8 mouse cellular contexts compared by ENCODE assay signal in the genomic region with DNA sequence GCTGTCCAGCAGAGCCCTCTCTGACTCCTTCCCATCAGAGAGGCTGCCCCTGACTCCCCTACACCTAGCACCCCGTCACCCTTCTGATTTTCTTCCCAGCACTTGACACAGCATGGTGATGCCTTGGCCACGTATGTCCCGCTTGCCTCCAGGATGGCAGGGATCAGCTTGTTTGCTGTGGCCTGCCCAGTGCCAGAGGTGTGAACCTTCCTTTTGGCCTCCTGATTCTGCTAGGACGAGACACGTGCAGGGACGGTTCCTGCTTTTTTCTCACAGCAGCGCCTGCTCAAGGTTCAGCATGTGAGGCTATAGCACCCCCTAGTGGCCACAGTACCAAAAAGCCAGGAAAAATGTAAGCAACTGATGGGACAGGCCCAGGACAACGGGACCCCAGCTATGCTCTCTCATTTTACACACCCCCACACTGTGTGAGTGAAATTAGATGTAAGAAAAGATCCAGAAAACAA.
DNase-seq lines count a peak whose midpoint lies in the region; ATAC-seq and TF ChIP-seq lines count a peak whose summit lies in the region.

No protein-coding gene starts in this region.

- H3K4me2 ChIP-seq in heart, embryonic 15.5 days = peak overlapping the region; percentile 48; the same call in 1 of the 2 replicates
- peak overlapping the region; percentile 45 for H3K4me2 ChIP-seq in liver, embryonic 13.5 days
- H3K4me2 ChIP-seq in stomach, embryonic 15.5 days = peak overlapping the region; percentile 49

- TF ChIP-seq CTCF in C2C12 (IDR thresholded peaks at IDR 0.05; ENCODE audit: control insufficient read depth, insufficient read depth, insufficient read length) = peak; percentile 51

- H3K4me3 ChIP-seq in C2C12 (ENCODE audit: insufficient read depth, poor library complexity, severe bottlenecking) = no peak overlapping the region
- H3K4me3 ChIP-seq in heart, embryonic 15.5 days = no peak overlapping the region
- 0 out of 2 replicates have a peak overlapping the region, but pooled peaks have one; percentile 6 for H3K4me3 ChIP-seq in liver, embryonic 13.5 days (replicated peaks)
- H3K4me3 ChIP-seq in stomach, embryonic 15.5 days (replicated peaks) = no peak overlapping the region

- H3K27ac ChIP-seq in heart, embryonic 15.5 days = no peak overlapping the region
- no peak overlapping the region for H3K27ac ChIP-seq in liver, embryonic 13.5 days
- H3K27ac ChIP-seq in stomach, embryonic 15.5 days = no peak overlapping the region

- no peak overlapping the region for H3ac ChIP-seq in C2C12 (ENCODE audit: control insufficient read depth, insufficient read length, low read depth)

- H3K9ac ChIP-seq in heart, embryonic 15.5 days = no peak overlapping the region
- no peak overlapping the region for H3K9ac ChIP-seq in liver, embryonic 13.5 days
- no peak overlapping the region for H3K9ac ChIP-seq in stomach, embryonic 15.5 days

- peak; percentile 67 for DNase-seq in brain, embryonic 18.5 days (ENCODE audit: low read depth, low spot score)
- peak; percentile 87 for DNase-seq in kidney, postnatal 14 days
- peak; percentile 51 for DNase-seq in liver, embryonic 13.5 days
- peak; percentile 89 for DNase-seq in neural tube, embryonic 10.5 days (ENCODE audit: extremely low spot score, low spot score)

- no peaks in the 10 kb centered on the region for H3K9me3 ChIP-seq in heart, embryonic 15.5 days (replicated peaks)
- H3K9me3 ChIP-seq in liver, embryonic 13.5 days (replicated peaks) = no peaks in the 10 kb centered on the region
- H3K9me3 ChIP-seq in stomach, embryonic 15.5 days = no peaks in the 10 kb centered on the region

- peaks cover 33% of the 10 kb centered on the region for H3K4me1 ChIP-seq in heart, embryonic 15.5 days (replicated peaks)
- peaks cover 18% of the 10 kb centered on the region for H3K4me1 ChIP-seq in liver, embryonic 13.5 days (replicated peaks)
- H3K4me1 ChIP-seq in stomach, embryonic 15.5 days = peaks cover 8% of the 10 kb centered on the region

- no peaks in the 10 kb centered on the region for H3K79me3 ChIP-seq in C2C12 (ENCODE audit: low read depth)

- no peaks in the 10 kb centered on the region for H3K36me3 ChIP-seq in C2C12 (ENCODE audit: control insufficient read depth, insufficient read depth)
- H3K36me3 ChIP-seq in heart, embryonic 15.5 days = no peaks in the 10 kb centered on the region
- no peaks in the 10 kb centered on the region for H3K36me3 ChIP-seq in liver, embryonic 13.5 days
- no peaks in the 10 kb centered on the region for H3K36me3 ChIP-seq in stomach, embryonic 15.5 days

- 7% methylated on average over 8 of the region's 8 CpGs for WGBS in heart, embryonic 15.5 days
- 11% methylated on average over 8 of the region's 8 CpGs for WGBS in liver, embryonic 13.5 days (ENCODE audit: insufficient replicate concordance)
- 7% methylated on average over 8 of the region's 8 CpGs for WGBS in stomach, embryonic 15.5 days

- no peaks in the 10 kb centered on the region for H3K27me3 ChIP-seq in C2C12 (ENCODE audit: control insufficient read depth, insufficient read depth, insufficient read length)
- no peaks in the 10 kb centered on the region for H3K27me3 ChIP-seq in heart, embryonic 15.5 days
- H3K27me3 ChIP-seq in liver, embryonic 13.5 days = no peaks in the 10 kb centered on the region
- H3K27me3 ChIP-seq in stomach, embryonic 15.5 days (replicated peaks) = no peaks in the 10 kb centered on the region

- H3K79me2 ChIP-seq in C2C12 (ENCODE audit: control insufficient read depth, insufficient read depth) = no peaks in the 10 kb centered on the region

- peak; percentile 45; the same call in 1 of the 2 replicates for ATAC-seq in erythroid progenitor cell, adult 5-6 weeks (replicated peaks; ENCODE audit: low FRiP score, poor library complexity, severe bottlenecking)
- no peak; the same call in 1 of the 2 replicates for ATAC-seq in heart, embryonic 15.5 days (replicated peaks; ENCODE audit: insufficient number of reproducible peaks, insufficient read depth, low FRiP score, low read depth)
- ATAC-seq in liver, embryonic 13.5 days (ENCODE audit: low read depth) = peak; percentile 29
- peak; percentile 31; the same call in 1 of the 2 replicates for ATAC-seq in stomach, embryonic 15.5 days (ENCODE audit: insufficient read depth, low FRiP score, low read depth)

TF ChIP-seq in C2C12, 6 proteins besides CTCF, POLR2A, EP300 and RAD21:
- no peak for TF ChIP-seq USF1 (IDR thresholded peaks at IDR 0.05; ENCODE audit: low read depth)
- peak; percentile 81 for TF ChIP-seq MAX (IDR thresholded peaks at IDR 0.05)
- TF ChIP-seq MYOG (IDR thresholded peaks at IDR 0.05; ENCODE audit: control insufficient read depth, extremely low read depth, insufficient read length) = no peak
